Mouse (Mus musculus) kidney, postnatal 14 days (tissue): ENCODE measurements at regions not wholly inside any gene's neighbourhood (a gene's known extent, or its start where the extent isn't known, plus 50 kb on each side); places are given as distances from the start of the nearest gene placed in this dataset.
A peak's percentile ranks its signal among the peaks of the same experiment; 100 is the strongest.

Source experiments
- DNase-seq: peaks from one replicate; pipeline ENCODE4 v3.0.0; 2022; ENCODE audit warnings: mixed read lengths

DNA sequence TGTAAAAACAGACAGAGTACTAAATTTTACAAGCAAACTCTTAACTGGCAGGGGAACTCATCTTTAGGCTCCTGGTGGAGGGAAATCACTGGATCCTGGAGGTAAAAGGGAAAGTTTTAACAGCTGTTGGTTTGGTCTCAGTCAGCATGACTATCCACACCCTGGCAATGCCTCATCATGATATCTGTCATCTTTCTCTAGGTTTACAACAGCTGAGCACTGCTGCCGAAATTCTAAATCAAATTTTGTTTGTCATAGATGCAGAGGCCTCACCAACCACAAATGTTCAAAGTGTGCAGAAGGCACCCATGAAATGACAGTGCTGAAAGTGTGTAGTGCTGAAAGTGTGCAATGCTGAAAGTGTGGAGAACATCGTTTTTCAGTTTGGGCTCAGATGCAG is 180.6 kb upstream of the Lpp start:
- no peak for DNase-seq

GRCm38 (mm10) chr16:24211588-24211987 is 181.7 kb upstream of the Lpp start:
- DNase-seq: no peak

GRCm38 (mm10) chr16:24208876-24209275 is 184.4 kb upstream of the Lpp start:
- DNase-seq: no peak

DNA sequence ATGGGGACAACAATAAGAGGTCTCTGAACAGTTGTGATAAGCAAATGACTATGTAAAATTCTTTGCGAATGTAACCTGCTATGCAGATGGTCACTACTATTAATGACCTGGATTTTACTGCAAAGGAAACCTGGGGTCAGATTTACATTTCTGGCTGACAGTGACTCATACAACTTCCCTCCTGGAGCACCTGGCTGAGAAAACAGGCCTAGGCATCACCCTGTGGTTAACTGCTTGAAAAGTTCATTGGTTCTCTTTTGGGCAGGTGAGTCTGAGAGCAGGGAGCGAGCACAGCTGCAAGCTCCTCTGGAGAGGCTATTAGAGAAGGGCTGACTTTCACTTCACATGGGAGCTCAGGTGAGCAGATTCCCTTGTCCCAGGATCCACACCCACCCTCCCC is 185.2 kb upstream of the Lpp start:
- DNase-seq: no peak

GRCm38 (mm10) chr16:24207056-24207455 is 186.3 kb upstream of the Lpp start:
- no peak for DNase-seq

GRCm38 (mm10) chr16:24206461-24206861 is 186.8 kb upstream of the Lpp start:
- peak; percentile 26 for DNase-seq

GRCm38 (mm10) chr16:24205594-24205993 is 187.7 kb upstream of the Lpp start:
- DNase-seq: peak; percentile 21

- DNase-seq: no peak
These were observed 189.1 kb upstream of the Lpp start for GRCm38 (mm10) chr16:24204064-24204730.

DNA sequence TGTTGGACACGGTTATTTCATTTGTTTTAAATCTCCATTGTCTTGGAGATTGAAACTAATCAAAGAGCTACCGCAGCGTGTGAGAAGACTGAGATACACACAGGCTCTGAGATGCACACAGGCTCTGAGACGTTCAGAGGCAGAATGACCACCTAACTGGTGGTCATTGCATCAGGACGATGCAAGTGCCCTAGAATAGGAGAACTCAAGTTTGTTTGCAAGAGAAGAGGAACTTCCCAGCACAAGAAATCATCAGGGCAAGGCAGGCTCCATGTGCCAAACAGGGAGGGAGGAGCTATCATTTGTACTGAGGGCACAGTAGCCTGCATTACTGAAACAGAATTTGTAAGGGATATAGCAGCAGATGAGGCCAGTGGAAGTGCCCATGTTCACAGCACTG is 190.7 kb upstream of the Lpp start:
- no peak for DNase-seq

GRCm38 (mm10) chr16:24201455-24201854 is 191.9 kb upstream of the Lpp start:
- DNase-seq: no peak

DNA sequence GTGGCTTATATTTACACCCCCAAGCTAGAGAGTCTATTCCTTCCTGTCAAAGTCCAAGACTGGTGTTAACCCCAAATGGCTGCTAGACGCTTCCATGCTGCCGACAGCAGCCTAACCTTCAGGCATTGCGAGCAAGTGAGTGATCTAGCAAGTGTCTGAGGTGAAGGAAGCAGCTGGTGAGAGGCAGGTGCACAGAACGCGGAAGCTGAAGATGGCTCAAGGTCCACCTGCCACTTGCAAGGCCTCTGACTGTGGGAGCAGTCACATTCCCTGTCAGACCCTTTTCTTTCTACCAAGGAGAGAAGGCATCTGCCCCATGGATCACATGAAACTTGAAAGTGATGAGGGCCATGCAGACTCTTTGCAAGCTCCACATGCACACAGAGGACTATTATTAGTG is 193.1 kb upstream of the Lpp start:
- DNase-seq: no peak

GRCm38 (mm10) chr16:24199408-24200167 is 193.7 kb upstream of the Lpp start:
- no peak for DNase-seq

- no peak for DNase-seq
These were observed 195.0 kb upstream of the Lpp start for GRCm38 (mm10) chr16:24198291-24198690.

GRCm38 (mm10) chr16:24197618-24198017 is 195.7 kb upstream of the Lpp start:
- no peak for DNase-seq

DNA sequence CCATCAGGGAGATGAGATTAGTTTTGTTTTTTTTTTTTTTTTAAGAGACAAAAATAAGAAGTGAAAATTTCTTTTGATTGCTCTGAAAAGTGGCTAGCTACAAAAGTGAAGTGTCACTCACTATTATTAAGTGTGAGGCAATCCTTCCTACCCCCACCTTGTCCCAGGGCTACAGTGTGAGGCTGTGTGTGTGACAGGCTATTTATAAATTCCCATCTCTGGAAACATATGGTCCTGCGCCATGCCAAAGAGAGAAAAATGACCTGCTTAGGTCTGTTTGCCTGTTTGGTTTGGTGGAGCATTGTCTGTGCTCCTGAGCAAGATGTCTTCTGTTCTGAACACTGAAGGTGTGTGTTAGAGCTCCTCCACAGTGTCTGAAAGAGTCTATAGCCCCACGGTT is 199.4 kb upstream of the Lpp start:
- DNase-seq: no peak

- DNase-seq: no peak
These were observed 199.9 kb upstream of the Lpp start for GRCm38 (mm10) chr16:24193251-24193873.

DNA sequence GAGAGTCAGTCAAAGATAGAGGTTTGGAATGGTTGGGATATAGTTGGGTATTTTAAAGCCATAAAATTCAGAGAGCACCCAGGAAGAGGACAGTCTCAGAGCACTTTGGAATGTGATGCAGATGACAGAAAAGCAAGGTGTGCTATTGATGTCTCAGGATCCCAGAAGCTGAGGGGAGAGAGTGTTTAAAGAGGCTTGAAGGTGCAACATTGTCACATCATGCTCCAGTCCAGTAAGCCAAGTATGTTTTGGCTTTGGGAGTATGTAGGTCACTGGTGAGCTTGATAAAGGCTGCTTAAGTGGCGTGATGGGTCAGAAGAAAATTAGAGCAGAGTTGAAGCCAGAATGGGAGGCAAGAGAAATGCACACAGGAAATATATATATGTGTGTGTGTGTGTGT is 201.3 kb upstream of the Lpp start:
- DNase-seq: no peak

- no peak for DNase-seq
These were observed 198.5 kb upstream of the Bcl6 start for GRCm38 (mm10) chr16:24187131-24187530.

DNA sequence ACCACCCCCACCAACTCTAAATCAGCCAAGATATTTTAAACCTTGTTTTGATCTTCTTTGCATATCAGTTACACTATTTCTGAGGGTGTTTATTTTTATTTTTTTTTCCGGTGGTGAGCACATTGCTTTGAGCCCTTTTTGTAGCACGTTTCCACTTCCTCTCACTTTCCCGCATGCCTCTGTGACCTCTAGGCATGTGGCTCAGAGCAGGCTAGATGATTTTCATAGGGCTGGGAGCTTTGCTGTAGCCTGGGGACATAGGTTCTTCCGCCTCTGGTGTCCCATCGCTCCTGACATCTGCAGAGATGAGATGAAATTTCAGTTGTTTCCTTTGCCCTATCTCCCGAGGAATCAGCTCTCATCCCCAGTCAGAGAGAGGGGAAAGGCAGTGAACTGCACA is 197.3 kb upstream of the Bcl6 start:
- DNase-seq: no peak

DNA sequence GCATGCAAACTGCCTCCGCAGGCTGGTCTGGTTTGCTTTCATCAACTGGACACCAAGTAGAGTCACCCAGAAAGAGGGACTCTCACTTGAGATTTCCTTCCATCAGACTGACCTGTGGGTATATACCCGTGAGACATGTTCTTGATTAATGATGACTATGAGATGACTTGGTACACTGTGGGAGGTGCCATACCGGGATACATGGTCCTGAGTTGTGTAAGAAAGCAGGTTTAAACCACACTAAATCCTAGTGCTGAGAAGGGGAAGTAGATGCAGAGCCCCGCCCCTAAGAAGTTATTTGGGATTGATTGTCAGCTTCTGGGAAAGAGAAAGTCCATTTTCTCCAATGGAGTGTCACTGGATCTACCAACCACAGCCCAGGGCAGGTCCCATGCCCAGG is 196.2 kb upstream of the Bcl6 start:
- no peak for DNase-seq

DNA sequence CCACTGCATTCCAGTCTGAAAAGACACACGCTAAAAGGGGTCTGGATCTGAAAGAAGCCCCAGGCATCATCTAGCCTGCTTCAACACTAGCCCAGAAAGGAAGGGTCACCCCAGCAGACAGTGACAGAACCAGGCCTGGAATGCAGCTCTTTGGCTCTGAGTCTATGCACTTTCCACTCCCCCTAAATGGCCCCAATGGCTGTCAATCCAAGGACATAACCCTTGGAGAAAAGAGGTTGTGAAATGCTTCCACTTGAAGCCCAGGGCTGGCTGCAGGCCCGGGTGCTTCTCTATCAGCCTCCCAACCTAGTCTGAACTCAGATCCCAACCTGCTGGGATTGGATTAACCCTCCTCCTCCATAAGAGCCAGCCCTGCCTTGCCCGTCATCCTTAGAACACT is 194.6 kb upstream of the Bcl6 start:
- peak; percentile 26 for DNase-seq

DNA sequence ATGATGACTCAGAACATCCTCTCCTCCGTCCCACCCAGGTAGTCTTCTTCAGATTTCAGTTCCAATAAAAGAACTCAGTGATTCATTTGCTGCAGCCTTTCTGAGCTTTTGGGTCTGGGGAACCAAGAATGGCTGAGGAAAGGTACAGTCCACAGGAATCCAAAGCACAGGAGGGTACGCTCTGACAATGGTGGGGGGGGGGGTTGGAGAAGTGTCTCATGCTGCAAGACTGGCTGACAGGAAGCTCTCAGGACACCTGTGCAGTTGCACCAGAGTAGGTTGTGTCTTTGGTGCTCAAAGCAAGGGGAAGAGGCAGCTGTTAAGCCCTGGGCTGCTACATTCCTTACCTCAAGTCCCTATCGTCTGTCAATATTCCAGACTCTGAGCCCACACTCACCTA is 192.7 kb upstream of the Bcl6 start:
- no peak for DNase-seq

DNA sequence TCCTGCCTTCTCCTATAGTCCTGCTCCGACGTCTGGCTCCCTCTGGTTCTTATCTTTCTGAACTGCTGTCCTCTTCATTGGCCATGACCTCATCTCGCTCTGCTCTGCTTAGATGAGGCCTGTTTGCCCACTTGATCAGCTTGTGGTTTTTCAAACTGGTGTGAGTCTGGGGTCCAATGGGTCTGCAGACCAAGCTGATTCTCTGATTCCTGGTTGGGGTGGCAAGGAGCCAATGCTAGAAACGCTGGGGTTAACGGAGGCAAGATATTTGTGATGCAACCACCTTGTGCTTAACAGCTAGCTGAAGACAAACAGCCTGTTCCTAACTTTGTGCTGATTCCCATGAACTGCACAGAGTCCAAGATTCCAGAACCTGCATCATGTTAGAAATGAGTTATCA is 192.0 kb upstream of the Bcl6 start:
- no peak for DNase-seq

- DNase-seq: no peak
These were observed 188.9 kb upstream of the Bcl6 start for GRCm38 (mm10) chr16:24177564-24177963.
